Mouse (Mus musculus): ENCODE measurements at regions not wholly inside any gene's neighbourhood (a gene's known extent, or its start where the extent isn't known, plus 50 kb on each side); places are given as distances from the start of the nearest gene placed in this dataset.

- DNase-seq, result no peak
These were observed 54.3 kb upstream of the Nrbf2 start for GRCm38 (mm10) chr10:67339371-67339929.

DNA sequence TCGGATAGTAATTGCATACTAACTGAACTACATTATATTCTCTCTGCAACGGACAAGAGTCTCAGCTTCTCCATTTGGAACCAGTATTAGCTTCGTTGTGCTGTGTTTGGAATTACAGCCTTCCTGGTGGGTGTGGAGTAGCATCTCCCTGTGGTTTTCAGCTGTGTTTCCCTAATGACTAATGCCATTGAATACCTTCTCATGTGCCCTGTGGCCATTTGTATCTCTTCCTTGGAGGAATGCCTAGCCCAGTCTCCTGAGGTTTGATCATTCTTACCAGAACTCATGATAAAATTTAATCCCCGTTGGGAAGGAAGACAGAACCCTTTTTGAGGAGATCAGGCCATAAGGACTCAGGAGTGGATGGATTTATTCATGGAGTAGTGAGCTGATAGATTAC lies 59.6 kb upstream of the Nrbf2 start:
- DNase-seq, result no peak

GRCm38 (mm10) chr10:67350956-67351355 lies 65.9 kb upstream of the Nrbf2 start:
- DNase-seq, result no peak

DNA sequence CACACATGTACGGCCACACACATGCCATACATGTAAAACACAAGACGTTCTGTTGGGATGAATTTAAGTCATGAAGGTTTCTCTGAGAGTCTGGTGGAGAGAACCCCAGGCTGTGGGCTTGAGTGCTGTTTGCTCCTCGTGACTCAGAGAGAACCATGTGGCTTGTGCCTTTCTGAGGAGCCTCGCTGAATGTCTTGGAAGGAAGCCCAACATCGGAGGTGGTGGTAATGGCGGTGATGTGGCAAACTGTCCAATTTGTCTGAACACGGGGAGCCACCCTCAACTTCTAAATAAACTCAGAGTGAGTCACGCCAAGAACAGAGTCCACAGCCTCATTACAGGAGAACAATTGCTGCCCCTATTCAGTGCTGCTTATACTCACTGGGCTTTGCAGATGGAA lies 75.7 kb upstream of the Nrbf2 start:
- DNase-seq, result no peak

GRCm38 (mm10) chr10:67361281-67361680 lies 76.2 kb upstream of the Nrbf2 start:
- no peak for DNase-seq

DNA sequence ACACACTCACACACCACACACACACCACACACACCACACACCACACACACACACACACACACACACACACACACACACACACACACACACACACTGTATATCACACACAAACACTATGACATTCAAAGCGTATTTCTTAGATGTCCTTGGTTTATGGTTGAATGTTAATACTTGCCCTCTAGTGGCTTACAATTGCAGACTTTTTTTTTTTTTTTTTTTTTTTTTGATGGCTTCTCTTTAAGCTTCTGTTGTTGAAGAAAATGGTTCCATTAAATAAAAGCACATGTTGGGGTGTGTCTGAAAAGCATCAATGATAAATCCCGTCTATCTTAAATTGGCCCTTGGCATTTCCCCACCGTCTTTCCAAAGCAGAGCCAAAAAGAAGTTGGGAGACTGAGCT lies 79.5 kb upstream of the Nrbf2 start:
- DNase-seq, result no peak

GRCm38 (mm10) chr10:67365158-67365557 lies 80.1 kb upstream of the Nrbf2 start:
- DNase-seq, result no peak

DNA sequence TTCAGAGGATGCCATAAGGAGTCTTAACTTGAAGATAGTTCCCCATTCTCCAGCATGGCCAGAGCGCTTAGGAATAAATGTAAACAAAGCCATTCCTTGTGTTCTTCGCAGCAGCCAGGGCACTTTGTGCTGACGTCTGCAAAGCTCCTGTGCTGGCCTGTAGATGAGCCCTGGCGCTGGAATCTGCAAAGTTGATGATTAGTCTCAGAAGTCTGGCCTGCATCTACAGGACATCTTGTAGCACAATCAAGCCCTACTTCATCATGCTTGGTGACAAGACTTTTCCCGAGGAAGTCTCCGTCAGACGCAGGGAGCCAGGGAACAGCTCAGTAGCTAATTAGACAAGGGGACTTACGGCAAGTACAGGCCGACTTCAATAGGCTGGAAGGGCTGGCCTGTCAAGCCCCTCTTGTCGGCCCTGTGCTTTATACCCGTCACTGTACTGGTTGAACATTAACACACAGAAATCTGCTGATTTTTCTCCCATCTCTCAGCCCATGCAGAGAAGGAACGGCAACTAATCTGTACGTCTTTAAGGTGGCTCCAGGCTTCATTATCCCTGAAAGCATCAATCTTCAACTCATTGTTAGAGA lies 87.6 kb upstream of the Nrbf2 start:
- DNase-seq, result no peak

GRCm38 (mm10) chr10:67376638-67377037 lies 91.5 kb upstream of the Nrbf2 start:
- no peak for DNase-seq

DNA sequence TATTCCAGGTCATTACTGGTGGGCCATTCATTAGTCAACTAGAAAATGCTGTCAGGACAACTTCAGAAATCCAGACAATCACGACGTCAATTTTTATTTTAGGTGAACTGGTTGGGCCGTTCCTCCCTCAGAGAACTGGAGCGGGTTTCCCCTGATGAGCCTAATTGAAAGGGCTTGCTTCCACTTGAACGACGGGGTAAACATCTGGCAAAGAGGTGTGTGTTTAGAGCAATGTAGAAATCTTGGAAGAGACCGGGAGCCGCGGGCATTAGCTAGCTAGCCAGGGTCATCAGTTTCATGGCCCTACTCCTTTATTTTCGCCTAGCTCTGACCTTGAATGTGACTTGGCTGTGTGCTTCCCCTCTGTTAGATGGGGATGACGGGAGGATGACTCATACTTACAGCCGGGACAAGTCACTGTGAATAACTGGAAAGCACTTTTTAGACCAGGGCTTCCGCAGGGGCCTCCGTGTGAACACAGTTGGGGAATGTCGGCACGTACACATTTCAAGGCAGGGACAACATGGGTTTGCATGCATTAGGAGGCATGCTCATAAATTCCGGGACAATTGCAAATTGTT lies 92.6 kb upstream of the Nrbf2 start:
- no peak for DNase-seq

- no peak for DNase-seq
These were observed 95.1 kb upstream of the Nrbf2 start for GRCm38 (mm10) chr10:67380174-67380573.

DNA sequence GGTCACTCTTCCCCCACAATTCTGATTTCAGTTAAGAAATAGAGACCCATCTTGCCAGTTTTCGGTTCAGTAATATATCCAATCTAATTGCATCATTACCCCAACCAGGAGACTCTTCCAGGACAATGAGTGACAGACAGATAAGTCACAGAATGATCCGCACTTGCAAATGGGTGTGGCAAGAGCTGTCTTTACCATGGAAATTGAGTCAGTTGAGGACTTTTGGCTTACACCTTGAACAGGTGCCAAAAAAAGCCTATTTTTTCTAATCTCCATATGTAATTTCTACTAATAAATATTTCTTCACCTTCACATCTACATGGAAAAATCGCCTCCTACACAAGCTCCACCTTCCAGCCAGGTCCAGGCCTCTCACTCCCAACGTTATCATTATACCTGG lies 98.2 kb upstream of the Nrbf2 start:
- no peak for DNase-seq

- no peak for DNase-seq
These were observed 98.9 kb upstream of the Nrbf2 start for GRCm38 (mm10) chr10:67383802-67384567.

DNA sequence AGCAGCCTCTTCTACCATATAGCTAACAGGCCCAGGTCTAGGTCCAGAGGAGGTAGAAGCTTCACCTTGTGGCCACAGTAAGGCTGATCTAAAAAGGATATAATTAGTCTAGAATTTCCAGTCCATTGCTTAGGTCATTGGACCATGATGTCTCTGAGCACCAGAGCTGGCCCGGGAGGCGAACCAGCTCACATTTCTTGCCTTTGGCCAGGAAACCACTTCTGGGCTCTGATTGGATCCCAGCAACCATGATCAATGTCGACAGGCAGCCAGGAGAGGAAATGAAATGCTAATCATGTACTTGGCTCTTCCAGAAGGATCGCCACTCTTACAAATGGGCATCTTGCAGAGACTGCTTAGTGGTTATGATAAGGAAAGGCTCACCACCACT lies 99.5 kb upstream of the Nrbf2 start:
- DNase-seq, result no peak

- no peak for DNase-seq
These were observed 100.9 kb upstream of the Nrbf2 start for GRCm38 (mm10) chr10:67385966-67386365.

GRCm38 (mm10) chr10:67388755-67389154 lies 103.7 kb upstream of the Nrbf2 start:
- DNase-seq, result no peak

- no peak for DNase-seq
These were observed 115.3 kb upstream of the Nrbf2 start for GRCm38 (mm10) chr10:67400434-67400833.

DNA sequence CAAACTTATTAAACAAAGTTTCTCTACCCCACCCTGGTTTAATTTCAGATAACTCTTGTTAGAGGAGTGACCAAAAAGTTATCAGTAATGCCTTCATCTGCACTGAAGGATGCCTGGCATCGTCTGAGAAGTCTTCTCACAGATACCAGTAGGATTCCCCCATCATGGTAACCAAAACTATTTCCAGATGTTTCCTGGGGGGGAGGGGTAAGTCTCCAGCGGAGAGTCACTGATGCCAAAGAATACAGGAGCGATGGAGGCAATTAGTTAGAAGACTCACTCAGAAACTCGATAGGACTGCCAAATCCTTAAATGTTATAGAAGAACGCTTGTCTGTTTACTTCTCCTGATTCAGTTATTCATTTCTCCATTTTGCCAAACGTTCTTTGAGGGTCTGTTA lies 116.3 kb upstream of the Nrbf2 start:
- no peak for DNase-seq

DNA sequence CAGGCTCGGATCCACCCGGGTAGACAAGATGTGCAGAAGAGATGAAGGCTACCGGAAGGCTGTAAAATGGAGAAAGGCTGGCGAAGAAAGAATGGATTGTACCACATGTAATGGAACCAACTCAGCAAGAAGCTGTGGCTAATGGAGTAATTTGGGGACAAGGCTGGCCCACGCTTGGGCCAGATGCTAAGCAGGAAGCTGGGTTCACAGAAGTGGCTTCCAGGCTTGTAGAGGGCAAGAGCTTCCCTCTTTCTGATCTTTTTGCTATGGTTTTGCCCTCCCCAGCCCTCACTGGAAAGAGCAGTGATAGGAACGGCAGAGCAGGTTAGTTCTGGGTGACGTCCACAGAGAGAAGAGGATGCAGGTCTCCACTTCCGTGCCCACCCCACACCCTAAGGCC lies 117.7 kb upstream of the Egr2 start:
- DNase-seq, result no peak

DNA sequence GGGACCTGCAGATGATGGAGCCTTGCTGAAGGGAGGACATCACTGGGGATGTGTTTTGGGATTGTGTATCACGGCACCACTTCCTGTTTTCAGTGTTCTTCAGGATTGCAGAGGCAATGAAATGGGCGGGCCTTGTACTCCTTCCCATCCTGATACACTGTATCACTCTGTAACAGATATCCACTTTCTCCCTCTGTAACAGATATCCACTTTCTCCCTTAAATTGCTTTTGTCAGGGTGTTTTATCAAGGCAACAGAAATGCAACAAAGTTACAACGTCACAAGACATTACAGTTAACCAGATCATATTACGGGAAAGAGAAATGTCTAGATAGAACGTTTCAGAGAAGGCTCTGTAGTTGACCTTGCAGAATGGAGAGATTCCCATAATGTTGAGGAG lies 114.5 kb upstream of the Egr2 start:
- DNase-seq, result no peak

DNA sequence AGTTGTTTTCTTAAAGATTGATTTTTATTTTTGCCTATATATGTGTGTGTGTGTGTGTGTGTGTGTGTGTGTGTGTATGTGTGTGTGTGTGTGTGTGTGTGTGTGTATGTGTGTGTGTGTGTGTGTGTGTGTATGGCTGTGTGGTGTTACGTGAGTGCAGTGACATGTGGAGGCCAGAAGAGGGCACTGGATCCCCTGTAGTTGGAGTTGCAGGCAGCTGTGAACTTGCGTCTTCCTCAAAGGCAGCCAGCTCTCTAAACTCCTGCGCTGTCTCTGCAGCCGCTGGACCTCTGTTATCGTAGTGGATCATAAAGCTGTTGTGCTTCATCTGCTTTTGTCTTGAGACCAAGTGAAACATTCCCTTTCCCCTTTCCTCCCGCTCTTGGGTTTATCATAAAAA lies 109.9 kb upstream of the Egr2 start:
- no peak for DNase-seq

GRCm38 (mm10) chr10:67427220-67427619 lies 108.1 kb upstream of the Egr2 start:
- DNase-seq, result no peak

GRCm38 (mm10) chr10:67430805-67431204 lies 104.5 kb upstream of the Egr2 start:
- no peak for DNase-seq

DNA sequence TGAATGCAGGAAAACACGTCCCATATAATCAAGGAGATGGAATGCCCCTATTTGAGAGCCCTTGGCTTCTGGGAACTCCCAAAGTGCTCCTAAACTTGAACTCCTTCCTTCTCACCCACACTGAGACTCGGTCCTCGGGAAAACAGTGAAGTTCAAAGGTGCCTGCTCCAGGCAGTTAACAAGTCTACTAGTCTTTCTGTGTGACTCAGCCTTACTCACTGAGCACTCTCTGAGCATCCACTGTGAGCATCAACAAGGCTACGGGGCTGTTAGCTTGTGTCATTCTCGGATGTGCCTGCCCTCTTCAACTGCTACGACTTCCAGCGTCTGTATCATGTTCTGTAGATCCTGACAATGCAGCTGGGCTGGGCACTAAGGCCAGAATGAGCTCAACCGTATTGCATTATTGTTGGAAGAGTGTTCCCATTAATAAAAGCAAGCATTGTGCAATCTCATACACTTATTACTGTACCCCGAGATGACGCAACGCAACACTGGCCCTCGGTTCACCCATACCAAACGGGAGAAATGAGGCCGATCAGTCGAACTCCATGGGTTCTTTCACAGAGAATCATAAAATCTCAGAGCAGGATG lies 96.1 kb upstream of the Egr2 start:
- no peak for DNase-seq
